Mouse (Mus musculus) lung, embryonic 14.5 days (tissue): Measurements from ENCODE around the gene Rsph14. TPM values are rescaled to one million over a fixed set of nuclear protein-coding genes. Genes with fewer than 3 reads are reported as not detected.
A peak's percentile ranks its signal among the peaks of the same experiment; 100 is the strongest.

Experiments
- ATAC-seq: fragments of 200-750 bp; cut with Nextera tagmentation; 2 replicates; pipeline ENCODE4 v1.8.0; 2017; ENCODE audit warnings: mild to moderate bottlenecking, moderate TSS enrichment, moderate library complexity; ENCODE audit not compliant: insufficient read depth
- DNase-seq: peaks from one replicate; pipeline ENCODE4 v3.0.0-alpha.2; 2015
- H3K27ac ChIP-seq: fragments of 300-500 bp; sonication (generic); 2 replicates; pipeline ENCODE4 v1.5.1; 2014; ENCODE audit warnings: low read depth, mild to moderate bottlenecking, moderate library complexity
- H3K27me3 ChIP-seq: fragments of 300-500 bp; sonication (generic); 2 replicates; pipeline ENCODE4 v1.6.1; 2014; ENCODE audit warnings: low read length, control low read depth; ENCODE audit not compliant: insufficient read depth
- H3K36me3 ChIP-seq: fragments of 300-500 bp; sonication (generic); 2 replicates; pipeline ENCODE4 v1.6.1; 2014; ENCODE audit warnings: control low read depth; ENCODE audit not compliant: insufficient read depth
- H3K4me1 ChIP-seq: fragments of 300-500 bp; sonication (generic); 2 replicates; pipeline ENCODE4 v1.6.1; 2014; ENCODE audit warnings: antibody characterized with exemption, control low read depth; ENCODE audit not compliant: insufficient read depth
- H3K4me2 ChIP-seq: fragments of 300-500 bp; sonication (generic); 2 replicates; pipeline ENCODE4 v1.6.1; 2014; ENCODE audit warnings: mild to moderate bottlenecking
- H3K4me3 ChIP-seq: fragments of 300-500 bp; sonication (generic); 2 replicates; pipeline ENCODE4 v1.5.1; 2014; ENCODE audit warnings: low read depth, low read length
- H3K9ac ChIP-seq: fragments of 300-500 bp; sonication (generic); 2 replicates; pipeline ENCODE4 v1.6.1; 2014
- H3K9me3 ChIP-seq: fragments of 300-500 bp; sonication (generic); 2 replicates; pipeline ENCODE4 v1.6.1; 2016; ENCODE audit warnings: low read depth, low read length, control low read depth
- CTCF ChIP-seq: IDR thresholded peaks from 2 replicates; pipeline ENCODE4 v1.5.1; 2016; ENCODE audit warnings: antibody characterized with exemption, low read depth
- WGBS: fragments of 180-500 bp; shearing (Covaris S2); extraction: QIAGEN DNeasy Blood & Tissue Kit; methylation state at CpG from one replicate; pipeline ENCODE4 v1.1.7; 2014; 5-methylcytosine and 5-hydroxymethylcytosine counted together
- polyA plus RNA-seq: library from polyadenylated mRNA; unstranded; fragments of >200 nt; fragmentation: Nextera tagmentation; extraction: Ambion mirVana; gene quantifications from 2 replicates; pipeline ENCODE4 v1.2.1, GENCODE M21; 2014

Gene Rsph14
- polyA plus RNA-seq, 1 experiment from 2014 or later, result not detected

DNA sequence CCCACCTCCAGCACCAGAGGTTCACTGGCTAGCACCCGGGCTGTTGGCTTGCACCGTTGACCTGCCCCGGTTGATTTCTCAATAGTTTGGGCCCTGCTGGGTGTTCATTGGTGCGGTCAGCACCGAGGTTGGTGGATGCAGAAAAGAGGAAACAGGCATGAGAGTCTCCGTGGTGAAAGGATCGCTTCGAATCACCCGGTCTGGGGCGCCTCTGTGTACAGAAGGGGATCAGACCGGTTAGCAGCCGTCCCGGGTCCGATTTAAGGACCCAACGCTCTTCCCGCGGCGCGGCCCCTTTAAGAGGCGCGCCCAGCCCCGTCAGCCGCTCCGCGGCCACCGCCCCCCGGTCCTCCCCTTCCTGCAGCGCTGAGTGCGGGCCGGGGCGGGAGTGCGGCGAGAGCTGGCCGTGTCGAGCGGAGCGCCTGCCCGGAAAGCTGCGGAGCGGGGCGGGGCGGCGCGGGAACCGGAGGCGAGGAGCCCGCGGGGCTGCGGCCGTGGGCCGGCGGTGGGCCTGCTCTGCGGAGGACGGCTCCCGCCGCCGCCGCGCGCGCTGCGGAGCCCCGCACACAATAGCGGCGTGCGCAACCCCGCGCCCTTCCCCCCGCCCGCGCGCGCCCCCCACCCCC is 27.9 kb upstream of the Rsph14 start, which contains the start of gene Bcr:
Bcr (plus strand) TSS at position 376 of the 626 bp plus-strand sequence.
- H3K4me2 ChIP-seq, result peak within 1 kb of the TSS; percentile 94
- peaks cover 20% of the 10 kb centered on the region for H3K4me1 ChIP-seq
- under 1% methylated on average over 28 of the region's 73 CpGs for whole genome bisulfite sequencing
- H3K36me3 ChIP-seq, result no peaks in the 10 kb centered on the region
- TF ChIP-seq CTCF, result no peak
- no peaks in the 10 kb centered on the region for H3K9me3 ChIP-seq
- peak; percentile 86 for DNase-seq
- peak within 1 kb of the TSS; percentile 76 for H3K9ac ChIP-seq
- no peaks in the 10 kb centered on the region for H3K27me3 ChIP-seq
- H3K27ac ChIP-seq, result peak within 1 kb of the TSS; percentile 42; the same call in 1 of the 2 replicates
- H3K4me3 ChIP-seq, result peak within 1 kb of the TSS; percentile 85
- peak; percentile 86 for ATAC-seq

GRCm38 (mm10) chr10:75059396-75059795 is 27.0 kb upstream of the Rsph14 start:
- H3K4me1 ChIP-seq, result peaks cover 23% of the 10 kb centered on the region
- 0 out of 2 replicates have a peak, but pooled peaks have one; percentile 28 for ATAC-seq
- no peaks in the 10 kb centered on the region for H3K9me3 ChIP-seq
- under 1% methylated on average over 11 of the region's 11 CpGs for WGBS
- H3K27ac ChIP-seq, result no peak overlapping the region
- peak; percentile 81 for TF ChIP-seq CTCF
- H3K9ac ChIP-seq, result no peak overlapping the region
- no peak overlapping the region for H3K4me3 ChIP-seq
- no peaks in the 10 kb centered on the region for H3K36me3 ChIP-seq
- peak overlapping the region; percentile 94 for H3K4me2 ChIP-seq
- H3K27me3 ChIP-seq, result no peaks in the 10 kb centered on the region
- DNase-seq, result peak; percentile 91

GRCm38 (mm10) chr10:75058761-75059395 is 26.5 kb upstream of the Rsph14 start:
- Histone ChIP-seq H3K9me3 (no peaks in the 10 kb centered on the region), H3K4me3 (no peak overlapping the region), H3K27ac (no peak overlapping the region), H3K9ac (no peak overlapping the region), H3K36me3 (no peaks in the 10 kb centered on the region), H3K27me3 (no peaks in the 10 kb centered on the region), H3K4me2 (peak overlapping the region; percentile 10; the same call in 1 of the 2 replicates), H3K4me1 (peaks cover 23% of the 10 kb centered on the region)
- no peak for TF ChIP-seq CTCF
- ATAC-seq (no peak), DNase-seq (peak; percentile 61)
- WGBS, result 32% methylated on average over 9 of the region's 9 CpGs

DNA sequence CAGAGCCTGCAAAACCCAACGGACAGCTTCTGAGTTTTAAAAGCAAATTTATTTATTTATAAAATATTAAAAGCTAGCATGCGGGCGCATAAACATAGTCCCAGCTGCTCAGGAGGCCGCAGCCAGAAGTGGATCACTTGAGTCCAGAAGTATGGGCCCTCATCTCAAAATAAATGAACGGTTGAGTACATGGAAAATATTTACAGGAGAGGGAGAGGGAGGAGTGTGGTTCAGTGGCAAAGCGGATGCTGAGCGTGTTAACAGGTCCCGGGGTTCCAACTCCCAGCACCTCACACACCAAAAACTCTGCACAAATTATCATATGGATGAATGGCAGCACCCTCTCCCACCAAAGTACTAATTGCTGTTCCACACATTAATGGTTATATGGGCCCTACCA is 25.9 kb upstream of the Rsph14 start:
- Histone ChIP-seq H3K4me2 (no peak overlapping the region), H3K27ac (no peak overlapping the region), H3K36me3 (no peaks in the 10 kb centered on the region), H3K9ac (no peak overlapping the region), H3K9me3 (no peaks in the 10 kb centered on the region), H3K4me3 (no peak overlapping the region), H3K27me3 (no peaks in the 10 kb centered on the region), H3K4me1 (peaks cover 20% of the 10 kb centered on the region)
- ATAC-seq, result no peak
- TF ChIP-seq CTCF, result no peak
- 42% methylated on average over 8 of the region's 8 CpGs for WGBS
- peak; percentile 35 for DNase-seq

DNA sequence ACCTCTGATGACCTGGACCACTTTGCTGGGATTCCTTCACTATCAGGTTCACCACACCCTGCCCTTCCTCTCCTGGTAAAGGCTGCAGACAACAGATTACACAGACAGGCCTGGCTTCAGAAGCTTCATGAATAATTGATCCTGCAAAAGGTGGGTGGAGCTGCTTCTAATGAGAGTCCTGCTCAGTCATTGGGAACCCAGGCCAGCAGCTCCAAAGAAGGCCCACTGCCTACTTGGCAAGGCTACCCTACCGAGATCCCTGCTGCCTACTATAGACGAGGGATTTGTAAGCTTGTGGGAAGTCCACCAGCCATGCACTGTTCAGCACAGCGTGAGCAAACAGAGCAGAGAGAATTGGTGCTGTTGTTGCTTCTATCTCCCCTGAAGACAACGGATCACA is 23.9 kb upstream of the Rsph14 start:
- Histone ChIP-seq H3K27me3 (no peaks in the 10 kb centered on the region), H3K4me1 (peaks cover 7% of the 10 kb centered on the region), H3K4me2 (no peak overlapping the region), H3K9ac (no peak overlapping the region), H3K4me3 (no peak overlapping the region), H3K36me3 (no peaks in the 10 kb centered on the region), H3K9me3 (no peaks in the 10 kb centered on the region), H3K27ac (no peak overlapping the region)
- WGBS, result 17% methylated on average over 4 of the region's 4 CpGs
- no peak for DNase-seq
- no peak for ATAC-seq
- no peak for TF ChIP-seq CTCF

- Histone ChIP-seq H3K9me3 (no peaks in the 10 kb centered on the region), H3K27me3 (no peaks in the 10 kb centered on the region), H3K36me3 (no peaks in the 10 kb centered on the region), H3K4me3 (no peak overlapping the region), H3K4me2 (no peak overlapping the region), H3K4me1 (peaks cover 7% of the 10 kb centered on the region), H3K27ac (no peak overlapping the region), H3K9ac (no peak overlapping the region)
- DNase-seq, result no peak
- ATAC-seq, result no peak
- WGBS, result 62% methylated on average over 5 of the region's 5 CpGs
- TF ChIP-seq CTCF, result no peak
Measured at GRCm38 (mm10) chr10:75055672-75056071, 23.3 kb upstream of the Rsph14 start.

- ATAC-seq, result no peak
- peaks cover 7% of the 10 kb centered on the region for H3K4me1 ChIP-seq
- H3K27me3 ChIP-seq, result no peaks in the 10 kb centered on the region
- no peaks in the 10 kb centered on the region for H3K9me3 ChIP-seq
- H3K4me3 ChIP-seq, result no peak overlapping the region
- no peak overlapping the region for H3K4me2 ChIP-seq
- no peak overlapping the region for H3K27ac ChIP-seq
- 36% methylated on average over 6 of the region's 6 CpGs for WGBS
- 0 out of 2 replicates have a peak, but pooled peaks cover 5% of the 10 kb centered on the region for H3K36me3 ChIP-seq
- no peak for TF ChIP-seq CTCF
- DNase-seq, result no peak
- H3K9ac ChIP-seq, result no peak overlapping the region
Measured at GRCm38 (mm10) chr10:75054125-75054524, 21.7 kb upstream of the Rsph14 start.
